Mouse (Mus musculus): ENCODE measurements around the gene Slc6a2. TPM values are rescaled to one million over a fixed set of nuclear protein-coding genes. Genes with fewer than 3 reads are reported as not detected.

The Slc6a2 gene
- total and polyA plus RNA-seq, 2 experiments = not detected

GRCm38 (mm10) chr8:93048510-93049416 lies 88.9 kb downstream of the Slc6a2 start:
- no peaks in the 10 kb centered on the region for H3K36me3 ChIP-seq (ENCODE audit: control insufficient read depth, insufficient read depth, low read length)
- no peaks in the 10 kb centered on the region for H3K4me1 ChIP-seq (ENCODE audit: control insufficient read depth, insufficient read depth, low read length)
- H3K4me3 ChIP-seq (ENCODE audit: insufficient read depth, low read depth, low read length) = no peak overlapping the region
- no peaks in the 10 kb centered on the region for H3K27me3 ChIP-seq (ENCODE audit: control insufficient read depth, insufficient read depth, low read length)
- no peak for TF ChIP-seq POLR2A (IDR thresholded peaks at IDR 0.05; ENCODE audit: extremely low read depth, insufficient read depth, low read length)
- no peak for TF ChIP-seq CTCF (IDR thresholded peaks at IDR 0.05; ENCODE audit: low read depth, low read length)
- peak; percentile 49 for DNase-seq (ENCODE audit: extremely low read depth, low read depth, low spot score)
- 58% methylated on average over 4 of the region's 4 CpGs for WGBS
- H3K79me2 ChIP-seq (ENCODE audit: control insufficient read depth, insufficient read depth, low read length) = no peaks in the 10 kb centered on the region
- no peak overlapping the region for H3K27ac ChIP-seq (replicated peaks; ENCODE audit: insufficient read depth, low read depth, low read length)
- no peak overlapping the region for H3K9ac ChIP-seq (ENCODE audit: low read depth, low read length)

Other genes starting within 250 kb of the Slc6a2 start
- gene Mmp2, start 132.8 kb upstream of the Slc6a2 start, total RNA-seq (2014; rRNA removed) = 1.9 TPM in 2 replicates
- 4.1 and 4.4 TPM in 2 replicates for gene Mmp2, start 132.8 kb upstream of the Slc6a2 start, polyA plus RNA-seq (2012; rRNA removed)
- 2.5 and 2.7 TPM in 2 replicates for gene Lpcat2, start 104.7 kb upstream of the Slc6a2 start, total RNA-seq (2014; rRNA removed)
- gene Lpcat2, start 104.7 kb upstream of the Slc6a2 start, polyA plus RNA-seq (2012; rRNA removed) = 0.39 and 0.82 TPM in 2 replicates
- gene Capns2, start 58.7 kb upstream of the Slc6a2 start, total RNA-seq (2014; rRNA removed) = 0.27 and 0.28 TPM in 2 replicates
- not detected in 2 replicates for gene Capns2, start 58.7 kb upstream of the Slc6a2 start, polyA plus RNA-seq (2012; rRNA removed)
- 0.28 TPM in 1 of 2 replicates, not detected in the other for gene Ces1a, start 88.1 kb downstream of the Slc6a2 start, total RNA-seq (2014; rRNA removed)
- 0.09 and 0.20 TPM in 2 replicates for gene Ces1a, start 88.1 kb downstream of the Slc6a2 start, polyA plus RNA-seq (2012; rRNA removed)
- gene Ces1b, start 119.9 kb downstream of the Slc6a2 start, total RNA-seq (2014; rRNA removed) = 51.9 and 54.4 TPM in 2 replicates
- gene Ces1b, start 119.9 kb downstream of the Slc6a2 start, polyA plus RNA-seq (2012; rRNA removed) = 62.2 and 86.9 TPM in 2 replicates
- gene Ces1c, start 171.2 kb downstream of the Slc6a2 start, total RNA-seq (2014; rRNA removed) = 4,024 and 4,244 TPM in 2 replicates
- 2,214 and 2,228 TPM in 2 replicates for gene Ces1c, start 171.2 kb downstream of the Slc6a2 start, polyA plus RNA-seq (2012; rRNA removed)
- 1,635 and 2,448 TPM in 2 replicates for gene Ces1d, start 237.8 kb downstream of the Slc6a2 start, total RNA-seq (2014; rRNA removed)
- gene Ces1d, start 237.8 kb downstream of the Slc6a2 start, polyA plus RNA-seq (2012; rRNA removed) = 539 and 606 TPM in 2 replicates

Measured in liver, adult 2 months (tissue).